Mouse (Mus musculus): ENCODE data around the gene Ccdc162.

Ccdc162 gene

DNA sequence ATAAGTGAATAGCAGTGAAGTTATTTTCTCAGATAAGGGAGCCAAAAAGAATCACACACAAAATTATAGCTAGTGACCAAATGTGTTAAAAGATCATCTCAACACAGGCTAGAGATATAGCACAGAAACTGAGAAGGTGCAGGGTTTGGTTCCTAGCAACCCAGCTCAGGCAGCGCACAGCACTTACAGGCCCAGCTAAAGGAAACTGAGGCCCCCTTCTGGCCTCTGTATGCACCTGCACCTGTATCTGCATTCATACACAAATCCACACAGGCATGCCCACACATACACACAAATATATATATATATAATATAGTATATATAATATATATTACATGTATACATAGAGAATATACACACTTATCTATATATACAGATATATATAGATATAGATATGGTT is 84.4 kb downstream of the Ccdc162 start:
- no peak for DNase-seq

DNA sequence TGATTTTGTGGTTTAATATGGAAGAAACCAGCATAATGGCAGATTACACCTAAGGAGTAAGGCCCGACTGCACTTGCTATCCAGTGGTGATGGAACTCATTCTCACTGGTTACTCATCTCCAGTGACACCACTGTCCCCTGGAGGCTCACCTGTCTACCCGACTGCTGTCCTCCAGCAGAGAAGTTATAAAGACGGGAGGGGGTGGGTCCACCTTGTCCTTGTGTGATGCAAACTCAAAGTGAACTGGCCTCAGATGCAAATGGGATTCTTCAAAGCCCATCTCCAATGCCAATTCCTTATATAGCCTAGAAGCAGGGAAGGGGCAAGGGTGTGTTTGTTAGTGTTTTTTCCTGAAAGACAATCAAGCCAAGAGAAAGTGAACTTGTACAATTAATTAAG is 89.4 kb downstream of the Ccdc162 start:
- no peak for DNase-seq

DNA sequence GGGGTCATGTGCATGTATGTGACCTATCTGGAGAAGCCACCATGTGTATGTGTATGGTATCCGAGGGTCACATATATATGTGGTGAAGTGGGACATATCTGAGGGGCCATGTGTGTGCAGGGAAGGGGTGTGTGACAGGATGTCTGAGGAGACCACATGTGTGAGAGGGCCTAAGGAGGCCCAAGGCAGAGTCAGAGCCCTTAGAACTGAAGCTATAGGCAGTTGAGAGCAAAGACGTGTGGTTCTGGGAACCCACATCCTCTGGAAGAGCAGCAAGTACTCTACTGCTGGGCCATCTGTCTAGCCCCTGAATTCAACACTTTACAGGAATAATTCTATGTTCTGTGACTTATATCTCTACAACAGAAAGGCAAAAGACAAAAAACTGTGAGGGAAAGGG is 96.4 kb downstream of the Ccdc162 start:
- DNase-seq: no peak

DNA sequence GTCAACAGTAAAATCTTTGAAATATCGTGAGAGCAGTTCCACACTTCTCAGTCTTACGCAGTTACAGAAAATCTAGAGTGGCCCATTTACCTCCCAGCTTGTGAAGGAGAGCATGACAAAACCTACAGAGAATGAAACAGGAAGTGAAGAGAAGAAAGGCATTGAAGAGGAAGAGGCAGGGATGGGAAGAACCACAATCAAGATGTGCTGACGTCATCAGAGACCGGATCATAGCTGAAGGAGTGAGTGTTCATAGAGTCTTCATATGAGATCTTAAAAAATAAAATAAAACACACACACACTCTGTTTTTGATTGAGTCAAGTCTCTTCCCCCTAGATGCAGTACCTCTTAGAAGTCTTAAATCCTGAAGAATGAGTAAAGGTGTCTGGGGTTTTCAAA is 100.9 kb downstream of the Ccdc162 start:
- no peak for DNase-seq

DNA sequence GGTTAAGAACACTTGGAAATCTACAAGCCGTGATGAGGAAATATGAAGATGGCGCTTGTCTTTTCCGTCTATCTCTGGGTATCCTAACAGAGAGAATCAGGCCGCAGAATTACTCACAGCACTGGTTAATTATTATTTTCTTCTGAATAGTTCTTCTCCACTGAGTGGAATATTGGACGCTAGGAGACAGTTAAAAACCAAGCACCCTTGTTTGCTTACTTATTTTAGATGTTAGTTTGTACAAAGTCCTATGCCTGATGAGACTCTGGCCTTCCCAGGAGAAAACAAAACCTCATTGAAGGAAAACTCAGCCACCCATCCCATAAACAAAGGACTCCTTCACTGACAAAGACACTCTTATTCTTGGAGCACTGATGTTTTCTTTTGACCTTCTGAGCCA is 104.5 kb downstream of the Ccdc162 start:
- no peak for DNase-seq

DNA sequence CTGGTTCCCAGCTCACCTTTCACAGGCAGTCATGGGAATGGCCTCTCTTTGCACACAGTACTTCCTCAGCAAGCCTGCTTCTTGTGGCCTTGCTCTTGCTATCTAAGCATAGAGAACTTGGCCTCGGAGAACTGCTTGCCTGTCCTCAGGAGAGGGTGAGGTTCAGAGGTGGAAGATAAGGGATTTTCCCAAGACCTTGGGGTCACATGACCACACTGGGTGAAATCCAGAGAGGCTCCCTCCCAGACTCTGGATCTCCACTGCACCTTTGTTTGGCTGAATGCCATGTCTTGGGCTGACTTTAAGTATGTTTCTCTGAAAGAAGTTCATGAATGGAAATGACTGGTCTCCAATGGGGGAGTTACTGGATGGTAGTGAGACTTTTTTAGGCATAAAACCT is 107.0 kb downstream of the Ccdc162 start:
- no peak for DNase-seq

DNA sequence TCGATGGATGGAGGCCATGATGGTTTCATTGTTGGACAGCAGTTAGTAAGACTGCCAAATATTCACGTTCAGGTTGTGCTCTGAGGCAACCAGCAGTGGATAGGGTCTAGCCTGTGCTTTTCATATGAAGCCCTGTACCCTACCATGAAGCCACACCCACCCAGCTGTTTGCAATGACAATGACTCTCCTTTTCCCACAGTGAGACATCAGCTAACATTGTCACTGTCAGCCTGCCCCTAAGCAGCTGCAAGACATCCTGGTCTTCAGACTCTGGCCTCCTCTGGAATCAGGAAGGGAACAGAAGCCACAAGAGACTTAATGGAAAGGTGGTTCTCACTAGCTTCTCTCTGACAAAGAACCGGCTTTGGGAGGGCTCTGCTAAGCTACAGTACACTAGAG is 107.9 kb downstream of the Ccdc162 start:
- DNase-seq: no peak

DNA sequence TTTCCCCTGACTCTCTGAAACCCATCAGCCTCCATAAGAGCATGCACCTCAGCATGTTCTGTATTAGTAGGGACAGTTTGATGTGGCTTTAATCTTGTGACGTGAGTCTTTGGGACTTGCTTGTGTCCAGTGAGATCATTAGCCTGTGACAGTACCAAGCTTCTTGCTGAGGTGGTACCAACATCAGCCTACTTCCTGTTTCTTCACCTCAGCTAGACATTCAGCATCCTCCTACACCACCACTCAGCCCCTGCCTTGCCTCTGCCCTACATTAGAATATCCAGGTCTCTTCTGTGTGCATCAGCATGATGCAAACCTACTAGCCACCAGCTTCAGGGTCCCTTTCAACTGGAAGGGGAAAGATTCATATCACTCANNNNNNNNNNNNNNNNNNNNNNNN is 113.8 kb downstream of the Ccdc162 start:
- no peak for DNase-seq

DNA sequence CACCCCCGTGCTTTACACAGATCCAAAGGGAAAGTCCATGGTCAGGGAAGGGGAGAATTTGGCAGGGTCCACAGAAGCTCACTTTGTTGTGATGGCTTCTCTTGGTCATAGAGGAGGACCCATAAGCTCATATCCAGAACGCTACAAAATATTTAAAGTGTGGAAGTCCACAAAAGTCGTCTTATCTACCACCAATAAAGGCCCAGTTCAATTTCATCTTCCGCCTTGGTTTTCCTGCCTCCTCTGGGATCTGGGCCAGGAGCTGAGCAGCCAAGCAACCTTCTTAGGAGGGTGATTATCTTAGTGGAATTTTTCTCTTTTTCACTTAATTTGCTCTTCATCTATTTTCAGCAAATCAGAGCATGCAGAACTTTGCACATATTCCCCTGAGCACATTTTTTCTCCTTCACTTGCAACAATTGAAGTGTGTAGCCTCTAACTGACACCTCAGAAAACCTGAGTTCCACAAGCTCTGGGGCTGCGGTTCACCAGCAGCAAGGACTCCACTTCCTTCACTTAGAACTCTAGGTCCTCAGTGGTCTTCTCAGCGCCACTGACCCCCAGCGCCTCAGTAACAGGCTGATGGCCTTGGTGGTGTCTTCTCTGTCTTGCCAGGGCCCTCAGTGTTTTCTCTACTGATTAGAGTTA is 114.4 kb downstream of the Ccdc162 start:
- DNase-seq: no peak

DNA sequence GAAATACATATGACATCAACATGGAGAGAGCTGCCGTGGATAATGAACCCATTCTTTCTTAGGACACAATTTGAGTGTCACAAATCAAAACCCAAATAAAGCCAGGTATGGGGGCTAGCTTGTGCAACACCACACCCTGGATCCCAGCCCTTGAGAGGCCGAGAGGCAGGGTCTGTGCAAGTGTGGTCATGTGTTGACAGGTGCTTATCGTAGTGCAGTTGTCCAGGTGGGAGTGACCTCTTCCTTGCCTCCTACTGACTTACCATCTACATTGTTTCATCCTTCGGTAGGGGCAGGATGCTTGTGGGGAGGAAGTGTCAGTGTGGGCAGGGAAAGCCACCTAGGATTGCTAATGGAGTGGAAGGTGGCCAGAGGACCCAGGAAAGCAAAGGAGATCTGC is 115.1 kb downstream of the Ccdc162 start:
- DNase-seq: no peak

DNA sequence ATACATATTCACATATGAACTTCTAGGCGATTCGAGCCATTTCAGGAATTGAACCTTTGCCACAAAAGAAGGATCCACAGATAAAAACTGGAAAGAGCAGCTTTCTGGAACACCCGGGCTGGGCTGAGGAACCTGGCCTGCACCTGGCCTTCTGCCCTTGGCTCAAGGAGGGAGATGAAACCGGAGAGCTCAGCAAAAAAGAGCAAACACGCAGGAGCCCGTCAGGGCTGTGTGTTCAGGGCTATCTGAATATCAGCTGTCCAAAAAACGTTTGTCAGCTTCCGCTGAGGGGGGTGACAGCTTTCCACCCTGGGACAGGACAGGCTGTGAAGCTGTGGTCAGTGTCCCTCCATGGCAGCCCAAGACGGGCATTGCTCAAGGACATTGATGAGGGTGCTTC is 117.4 kb downstream of the Ccdc162 start:
- DNase-seq: peak; percentile 67

DNA sequence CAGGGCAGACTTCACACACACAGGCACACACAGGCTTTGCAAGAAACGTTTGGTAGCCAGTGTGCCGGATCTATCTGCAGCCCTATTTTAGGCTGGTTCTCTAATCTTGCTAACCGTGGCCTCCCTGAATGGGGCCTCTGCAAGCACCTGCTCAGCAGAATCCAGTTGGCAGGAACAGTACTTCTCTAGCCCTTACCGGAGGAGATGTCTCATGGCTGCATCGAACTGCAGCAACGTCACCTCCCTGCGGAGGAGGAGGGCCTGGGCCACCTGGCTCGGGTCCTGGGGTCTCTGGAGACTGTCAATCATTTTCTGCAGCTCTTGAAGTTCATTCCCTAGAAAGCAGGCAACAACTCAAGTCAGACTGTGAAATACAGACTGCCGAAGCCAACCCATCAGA is 118.2 kb downstream of the Ccdc162 start:
- DNase-seq: peak; percentile 82

DNA sequence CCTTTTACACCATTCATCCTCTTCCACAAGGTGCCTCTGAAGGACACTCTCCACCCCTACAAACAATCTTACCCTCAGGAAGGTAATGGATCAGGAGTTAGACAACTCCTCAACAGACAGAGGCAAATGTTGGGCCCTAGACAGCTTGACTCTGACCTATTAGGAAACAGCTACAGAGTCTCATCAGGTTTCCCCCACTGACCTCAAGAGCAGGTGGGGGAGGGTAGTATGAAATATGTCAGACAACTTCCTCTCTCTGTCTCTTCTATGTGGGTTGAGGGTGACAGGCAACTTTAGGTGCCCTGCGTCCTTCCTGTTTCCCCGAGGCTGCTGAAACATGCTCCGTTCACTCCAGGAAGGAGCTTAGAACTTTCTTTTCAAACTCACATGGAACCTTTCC is 120.9 kb downstream of the Ccdc162 start:
- no peak for DNase-seq

DNA sequence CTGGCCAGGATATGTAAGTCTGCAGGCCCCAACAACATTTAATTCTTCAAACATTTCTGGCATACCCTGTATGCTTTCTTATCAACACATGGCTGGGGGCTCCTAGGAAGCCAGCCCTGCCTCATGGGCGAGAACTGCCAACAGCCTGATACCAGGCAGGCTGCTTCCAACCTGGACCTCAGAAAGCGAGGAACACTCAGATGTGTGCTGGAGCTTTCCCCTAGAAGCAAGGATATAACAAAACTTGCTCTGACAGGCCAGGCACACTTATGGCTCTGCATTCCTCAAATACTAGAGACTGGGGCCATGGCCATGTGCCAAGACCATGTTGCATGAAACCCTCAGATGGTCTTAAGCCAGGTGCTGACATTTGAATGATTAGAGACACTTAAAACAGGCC is 121.5 kb downstream of the Ccdc162 start:
- no peak for DNase-seq

DNA sequence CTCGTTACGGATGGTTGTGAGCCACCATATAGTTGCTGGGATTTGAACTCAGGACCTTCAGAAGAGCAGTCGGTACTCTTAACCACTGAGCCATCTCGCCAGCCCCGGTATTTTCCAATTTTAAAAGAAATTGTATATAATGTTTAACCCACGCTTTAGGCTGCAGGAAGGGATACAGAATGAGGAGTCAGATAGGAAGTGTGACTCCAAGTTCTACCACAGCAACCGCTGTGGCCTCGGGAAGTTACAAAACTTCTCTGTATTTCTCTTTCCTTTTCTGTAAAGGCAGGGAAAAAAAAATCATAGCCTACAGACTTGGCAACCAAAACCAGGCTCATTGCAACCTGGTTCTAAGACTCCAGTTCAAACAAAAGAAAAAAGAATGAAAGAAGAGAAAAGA is 122.0 kb downstream of the Ccdc162 start:
- no peak for DNase-seq

DNA sequence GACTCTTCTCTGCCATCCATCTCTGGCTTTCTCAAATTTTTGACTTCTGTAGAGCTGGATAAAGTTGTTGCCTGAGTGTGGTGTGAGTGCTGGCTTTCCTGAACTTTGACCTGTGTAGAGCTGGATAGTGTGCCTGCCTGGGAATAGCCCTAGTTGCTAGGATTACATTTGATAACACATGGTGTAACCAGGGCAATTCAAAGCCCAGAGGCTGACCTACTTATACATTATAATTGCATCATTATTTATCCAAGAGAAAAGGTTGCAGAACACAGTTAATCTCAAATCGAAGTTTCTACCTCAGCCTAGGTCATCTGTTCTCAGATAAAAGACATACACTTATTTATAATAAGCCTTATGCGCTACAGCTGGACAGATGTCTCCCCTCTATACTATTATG is 127.8 kb downstream of the Ccdc162 start:
- no peak for DNase-seq

DNA sequence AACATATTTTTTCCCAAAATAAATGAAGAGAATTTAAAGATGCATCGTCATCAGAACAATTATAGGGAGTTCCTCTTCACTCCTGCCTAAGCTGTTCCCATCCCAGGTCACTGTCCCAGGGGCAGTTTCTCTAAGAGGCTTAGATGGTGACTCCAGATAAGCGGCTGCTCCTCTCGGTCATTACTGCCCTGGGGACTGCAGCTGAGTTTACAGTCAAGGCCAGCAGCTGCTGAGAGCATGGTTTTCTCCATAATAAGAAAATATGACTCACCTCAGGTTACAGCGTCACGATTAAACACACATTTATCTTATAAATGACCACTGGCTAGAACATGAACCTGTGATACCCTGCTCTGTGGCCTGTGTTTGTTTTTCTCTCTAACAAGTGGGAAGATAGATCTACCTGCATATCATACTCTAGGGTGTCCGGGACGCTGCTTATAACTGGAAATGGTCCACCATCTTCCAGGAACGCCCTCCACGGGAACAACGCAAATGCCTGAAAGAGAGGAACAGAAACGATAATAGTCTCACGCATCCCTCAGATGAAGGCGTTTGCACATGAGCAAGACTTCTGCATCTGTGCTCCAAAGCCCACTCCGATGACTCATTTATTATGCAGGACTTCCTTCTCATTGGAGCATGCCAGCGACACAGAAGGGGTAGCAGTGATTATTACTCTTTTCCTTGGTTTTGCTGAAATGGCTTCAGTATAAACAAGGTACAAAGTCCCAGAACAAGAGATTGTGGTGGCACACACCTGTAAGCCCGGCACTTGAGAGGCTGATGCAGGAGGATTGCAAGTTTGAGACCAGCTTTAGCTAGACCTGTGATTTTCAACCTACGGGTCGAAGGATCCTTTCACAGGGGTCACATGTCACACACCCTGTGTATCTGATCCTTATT is 129.2 kb downstream of the Ccdc162 start:
- no peak for DNase-seq

DNA sequence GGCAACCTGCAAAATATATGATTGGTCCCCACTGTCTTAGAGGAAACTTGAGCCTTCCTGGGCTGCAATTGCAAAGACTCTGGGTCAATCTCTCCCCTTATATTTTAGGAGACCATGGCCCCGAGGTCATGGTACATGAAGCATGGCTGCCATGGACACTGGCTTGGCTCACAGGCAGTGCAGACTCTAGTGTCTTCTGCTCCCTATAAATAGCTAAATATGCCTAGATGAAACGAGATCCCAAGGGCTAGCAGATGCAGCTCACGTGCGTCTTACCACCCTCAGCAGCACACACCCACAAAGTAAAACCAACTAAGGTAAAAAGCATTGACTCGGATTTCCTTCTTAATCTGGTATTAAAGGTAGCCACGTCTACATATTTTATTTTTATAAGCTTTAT is 133.1 kb downstream of the Ccdc162 start:
- DNase-seq: no peak

DNA sequence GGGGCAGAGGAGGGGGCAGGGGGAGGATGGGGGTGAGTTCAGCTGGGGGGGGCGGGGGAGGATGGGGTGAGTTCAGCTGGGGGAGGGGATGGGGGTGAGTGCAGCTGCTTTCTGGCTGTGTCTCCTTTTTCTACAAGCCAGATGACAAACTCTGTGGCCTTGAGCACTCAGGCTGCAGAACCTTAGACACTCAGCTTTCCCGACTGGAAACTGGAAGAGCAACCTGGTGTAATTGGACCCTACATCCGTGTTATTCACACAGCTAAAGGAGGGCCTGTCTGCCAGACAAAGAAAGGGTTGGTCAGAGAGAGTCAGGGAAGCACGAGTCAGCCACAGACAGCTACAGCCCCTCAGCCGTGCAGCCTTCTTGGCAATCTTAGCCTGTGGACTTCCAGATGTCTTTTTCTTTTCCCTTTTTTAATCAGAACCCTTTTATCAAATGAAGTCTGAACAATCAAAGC is 133.5 kb downstream of the Ccdc162 start:
- DNase-seq: no peak

DNA sequence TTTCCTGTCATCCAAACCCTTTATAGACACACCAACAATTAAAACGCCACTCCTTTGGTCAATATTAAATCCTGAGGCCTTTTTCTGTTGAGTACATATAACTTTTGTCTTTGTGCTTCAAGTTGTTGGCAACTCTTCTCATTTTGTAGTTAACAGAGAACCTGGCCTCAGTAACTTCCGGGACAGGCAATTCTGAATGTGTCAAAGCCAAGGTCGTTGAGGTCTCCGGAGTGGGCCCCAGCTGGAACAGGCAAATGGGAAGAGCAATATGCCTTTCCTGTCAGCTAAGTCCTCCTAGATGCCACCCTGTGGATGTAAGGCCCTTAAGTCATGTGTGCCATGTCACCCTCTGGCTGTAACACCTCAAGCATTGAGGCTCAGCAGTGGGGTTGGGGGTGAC is 136.0 kb downstream of the Ccdc162 start:
- no peak for DNase-seq

DNA sequence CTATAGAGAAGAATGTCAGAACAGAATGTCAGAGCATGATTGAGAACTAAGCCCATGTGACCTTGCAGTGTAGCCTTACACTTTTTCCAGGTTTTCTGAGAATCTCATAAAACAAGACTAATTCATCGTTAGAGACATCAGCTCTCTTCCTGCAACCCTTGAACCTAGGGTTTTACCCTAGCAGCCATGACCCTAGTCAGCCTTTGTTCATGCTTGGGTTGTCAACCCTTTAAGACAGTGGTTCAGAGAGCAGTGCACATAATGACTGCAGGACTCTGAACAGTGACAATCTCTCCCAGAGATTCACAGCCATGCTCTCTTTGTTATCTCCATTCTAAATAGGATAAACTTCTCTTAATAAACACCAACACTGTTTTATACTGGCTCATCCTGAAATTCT is 137.9 kb downstream of the Ccdc162 start:
- DNase-seq: no peak

DNA sequence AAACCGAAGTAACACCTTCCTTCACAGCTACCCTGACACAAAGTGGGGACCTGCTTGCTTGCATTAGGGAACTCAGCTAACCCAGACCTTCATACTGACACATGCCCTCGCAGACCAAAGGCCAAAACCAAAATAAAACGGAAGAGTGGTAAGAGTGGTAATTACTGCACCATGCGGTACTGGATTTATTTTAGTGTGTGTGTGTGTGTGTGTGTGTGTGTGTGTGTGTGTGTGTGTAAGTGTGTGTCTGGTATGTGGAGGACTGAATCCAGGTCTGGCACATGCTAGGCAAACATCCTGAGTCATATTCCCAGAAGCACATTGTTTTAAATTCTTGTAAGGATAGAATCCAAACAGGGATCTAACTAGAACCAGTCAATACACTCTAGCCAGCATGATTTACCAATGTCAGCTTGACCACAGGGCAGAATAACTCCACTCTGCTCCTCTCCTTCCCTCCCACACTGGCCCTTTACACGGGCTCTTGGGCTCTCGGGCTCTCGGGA is 140.1 kb downstream of the Ccdc162 start:
- DNase-seq: no peak

DNA sequence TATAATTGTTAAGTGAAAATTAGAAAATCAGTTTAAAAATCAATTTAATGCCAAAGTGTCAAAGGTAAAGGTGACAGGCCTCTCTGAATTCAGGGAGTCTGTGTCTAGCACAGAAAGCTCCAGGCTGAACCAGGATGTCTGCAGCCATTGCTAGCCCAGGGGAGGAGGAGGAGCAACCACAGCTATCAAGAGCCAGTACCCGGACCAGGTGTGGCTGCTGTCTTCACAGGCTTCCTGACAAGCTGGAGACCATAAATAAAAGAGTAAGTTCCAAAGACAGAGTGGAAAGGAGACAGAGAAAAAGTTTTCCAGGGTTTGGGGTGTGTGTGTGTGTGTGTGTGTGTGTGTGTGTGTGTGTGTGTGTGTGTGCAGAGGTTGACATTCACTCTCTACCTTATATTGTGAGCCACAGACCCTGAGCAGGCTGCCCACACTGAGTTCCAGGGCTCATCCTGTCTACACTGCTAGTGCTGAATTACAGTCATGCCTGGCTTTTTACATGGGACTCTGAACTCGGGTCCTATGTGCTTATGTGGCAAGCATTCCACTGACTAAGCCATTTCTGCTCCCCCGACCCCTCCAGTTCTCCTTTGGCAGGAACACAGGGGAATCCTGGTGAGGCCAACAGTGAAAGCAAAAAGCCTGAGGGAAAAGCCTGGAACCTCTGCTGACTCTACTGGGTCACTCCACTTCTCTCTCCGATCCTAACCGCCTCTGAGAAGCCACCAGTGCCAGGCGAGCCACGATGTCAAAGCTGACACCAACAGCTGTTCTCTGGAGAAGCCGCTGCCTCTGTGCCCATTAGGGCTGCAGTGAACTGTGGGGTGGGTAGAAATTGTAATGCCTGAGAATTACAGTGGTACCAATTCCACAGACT is 140.7 kb downstream of the Ccdc162 start:
- DNase-seq: no peak
